Mouse (Mus musculus): ENCODE results near the gene Ankrd24. TPM values are rescaled to one million over a fixed set of nuclear protein-coding genes. Genes with fewer than 3 reads are reported as not detected.

The Ankrd24 gene
- total and polyA plus RNA-seq, 3 experiments, result 9.8 to 16.3 (median 13.4) TPM

DNA sequence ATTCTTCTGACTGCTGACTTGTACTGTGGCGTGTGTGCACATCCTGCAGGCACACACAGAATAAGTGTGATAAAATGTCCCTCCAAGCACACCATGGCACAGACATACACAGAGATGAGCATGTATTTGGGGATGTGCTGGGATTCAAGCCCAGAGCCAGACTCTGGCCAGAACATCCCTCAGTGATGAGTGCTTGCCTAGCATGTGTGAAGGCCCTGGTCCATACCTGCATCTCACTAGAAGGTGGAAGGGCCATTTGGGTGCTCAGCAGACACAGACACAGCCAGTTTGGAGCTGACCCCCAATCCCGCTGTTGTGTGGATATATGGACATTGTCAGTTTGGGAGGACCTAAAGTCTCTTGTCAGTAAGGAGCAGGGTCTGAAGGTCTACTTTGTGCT is 13.2 kb downstream of the Ankrd24 start:
- peaks cover 2% of the 10 kb centered on the region; the same call in 1 of the 2 replicates for H3K27me3 ChIP-seq (ENCODE audit: insufficient read depth, low read length)
- H3K36me3 ChIP-seq (replicated peaks), result peaks cover 50% of the 10 kb centered on the region
- no peak for ATAC-seq (ENCODE audit: extremely low read depth, insufficient number of reproducible peaks, low FRiP score, poor library complexity, severe bottlenecking)
- H3K4me1 ChIP-seq (ENCODE audit: insufficient read depth, low read depth, low read length), result peaks cover 53% of the 10 kb centered on the region
- TF ChIP-seq GATA2 (IDR thresholded peaks at IDR 0.05; ENCODE audit: borderline replicate concordance, low read depth, low read length), result no peak
- TF ChIP-seq CTCF (IDR thresholded peaks at IDR 0.05; ENCODE audit: low read depth, low read length), result no peak
- no peak for TF ChIP-seq POLR2AphosphoS5 (IDR thresholded peaks at IDR 0.05; ENCODE audit: insufficient replicate concordance, low read depth, low read length)
- no peak for TF ChIP-seq GATA1 (IDR thresholded peaks at IDR 0.05; ENCODE audit: borderline replicate concordance, low read length)
- no peak for TF ChIP-seq TAL1 (conservative IDR thresholded peaks at IDR 0.05; ENCODE audit: low read depth, low read length)
- no peak overlapping the region for H3K4me3 ChIP-seq (ENCODE audit: low read depth, low read length)
- DNase-seq (ENCODE audit: low spot score), result no peak
- no peaks in the 10 kb centered on the region for H3K9me3 ChIP-seq (replicated peaks)

DNA sequence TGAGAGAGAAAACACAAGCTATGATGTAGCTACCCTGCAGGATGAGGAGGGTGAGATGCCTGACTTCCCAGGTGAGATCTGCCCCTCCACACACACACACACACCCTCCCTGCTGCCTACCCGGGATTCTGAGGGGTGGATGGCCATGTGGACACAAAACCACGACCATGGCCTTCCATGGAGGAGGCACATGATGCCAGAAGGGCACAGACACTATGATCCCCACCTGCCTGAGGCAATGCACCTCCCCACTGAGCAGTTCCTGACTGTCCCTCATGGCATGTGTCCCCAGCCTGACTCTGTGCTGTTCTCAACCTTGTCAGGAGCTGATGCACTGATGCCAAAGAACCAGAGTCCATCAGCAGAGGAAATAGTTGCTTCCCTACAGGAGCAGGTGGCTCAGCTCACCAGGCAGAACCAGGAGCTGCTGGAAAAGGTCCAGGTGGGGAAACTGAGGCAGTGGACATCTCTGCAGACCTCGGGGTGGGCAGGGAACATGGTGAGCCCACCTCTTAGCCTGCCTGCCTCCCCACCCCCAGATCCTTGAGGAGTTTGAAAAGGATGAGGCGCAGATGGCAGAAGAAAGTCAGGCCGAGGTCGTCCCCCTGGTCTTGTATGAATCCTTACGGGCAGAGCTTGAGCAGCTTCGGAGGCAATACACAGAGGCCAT is 13.8 kb downstream of the Ankrd24 start:
- Histone ChIP-seq H3K27me3 (ENCODE audit: insufficient read depth, low read length) (peaks cover 2% of the 10 kb centered on the region; the same call in 1 of the 2 replicates), H3K36me3 (replicated peaks) (peaks cover 55% of the 10 kb centered on the region), H3K9me3 (replicated peaks) (no peaks in the 10 kb centered on the region), H3K4me3 (ENCODE audit: low read depth, low read length) (peak overlapping the region; percentile 88), H3K4me1 (ENCODE audit: insufficient read depth, low read depth, low read length) (peaks cover 53% of the 10 kb centered on the region)
- no peak for TF ChIP-seq TAL1 (conservative IDR thresholded peaks at IDR 0.05; ENCODE audit: low read depth, low read length)
- no peak for TF ChIP-seq GATA2 (IDR thresholded peaks at IDR 0.05; ENCODE audit: borderline replicate concordance, low read depth, low read length)
- TF ChIP-seq CTCF (IDR thresholded peaks at IDR 0.05; ENCODE audit: low read depth, low read length), result no peak
- no peak for TF ChIP-seq POLR2AphosphoS5 (IDR thresholded peaks at IDR 0.05; ENCODE audit: insufficient replicate concordance, low read depth, low read length)
- no peak for TF ChIP-seq GATA1 (IDR thresholded peaks at IDR 0.05; ENCODE audit: borderline replicate concordance, low read length)
- no peak for ATAC-seq (ENCODE audit: extremely low read depth, insufficient number of reproducible peaks, low FRiP score, poor library complexity, severe bottlenecking)
- no peak for DNase-seq (ENCODE audit: low spot score)

DNA sequence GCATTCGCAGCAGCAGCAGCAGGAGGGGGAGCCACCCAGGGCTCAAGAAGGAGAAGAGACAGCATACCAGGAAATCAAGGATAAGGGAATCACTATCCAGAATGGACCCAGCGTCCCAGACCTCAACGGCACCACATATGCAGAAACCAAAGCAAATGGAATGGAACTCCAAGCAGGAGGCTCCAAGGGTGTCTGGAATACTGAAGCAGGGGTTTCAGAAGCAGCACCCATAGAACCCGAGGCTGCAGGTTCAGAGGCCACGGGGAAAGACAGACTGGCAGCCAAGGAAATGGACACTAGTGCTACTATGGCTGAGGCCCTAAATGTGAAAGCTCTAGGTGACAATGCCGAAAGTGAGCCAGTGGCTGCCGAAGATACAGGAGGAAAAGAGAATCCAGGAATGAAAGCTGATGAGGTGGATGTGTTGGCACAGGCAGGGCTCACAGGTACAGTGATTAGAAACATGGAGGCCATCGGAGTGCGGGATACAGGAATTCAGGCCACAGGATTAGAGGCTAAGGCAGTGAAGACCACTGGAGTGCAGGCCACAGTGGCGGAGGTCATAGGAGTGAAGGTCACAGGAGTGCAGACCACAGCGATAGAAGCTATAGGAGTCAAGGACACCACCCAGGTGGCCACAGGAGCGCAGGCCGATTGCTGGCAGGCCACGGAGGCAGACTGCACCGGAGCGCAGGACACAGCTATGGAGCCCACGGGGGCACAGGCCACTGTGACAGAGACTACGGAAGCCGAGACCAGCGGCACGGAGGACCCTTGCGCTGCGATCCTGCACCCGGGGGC is 14.5 kb downstream of the Ankrd24 start:
- no peaks in the 10 kb centered on the region for H3K9me3 ChIP-seq (replicated peaks)
- peak overlapping the region; percentile 88 for H3K4me3 ChIP-seq (ENCODE audit: low read depth, low read length)
- TF ChIP-seq TAL1 (conservative IDR thresholded peaks at IDR 0.05; ENCODE audit: low read depth, low read length), result no peak
- TF ChIP-seq CTCF (IDR thresholded peaks at IDR 0.05; ENCODE audit: low read depth, low read length), result no peak
- no peak for TF ChIP-seq POLR2AphosphoS5 (IDR thresholded peaks at IDR 0.05; ENCODE audit: insufficient replicate concordance, low read depth, low read length)
- no peak for TF ChIP-seq GATA1 (IDR thresholded peaks at IDR 0.05; ENCODE audit: borderline replicate concordance, low read length)
- TF ChIP-seq GATA2 (IDR thresholded peaks at IDR 0.05; ENCODE audit: borderline replicate concordance, low read depth, low read length), result no peak
- H3K36me3 ChIP-seq (replicated peaks), result peaks cover 60% of the 10 kb centered on the region
- peaks cover 2% of the 10 kb centered on the region; the same call in 1 of the 2 replicates for H3K27me3 ChIP-seq (ENCODE audit: insufficient read depth, low read length)
- H3K4me1 ChIP-seq (ENCODE audit: insufficient read depth, low read depth, low read length), result peaks cover 54% of the 10 kb centered on the region
- DNase-seq (ENCODE audit: low spot score), result no peak
- ATAC-seq (ENCODE audit: extremely low read depth, insufficient number of reproducible peaks, low FRiP score, poor library complexity, severe bottlenecking), result no peak

DNA sequence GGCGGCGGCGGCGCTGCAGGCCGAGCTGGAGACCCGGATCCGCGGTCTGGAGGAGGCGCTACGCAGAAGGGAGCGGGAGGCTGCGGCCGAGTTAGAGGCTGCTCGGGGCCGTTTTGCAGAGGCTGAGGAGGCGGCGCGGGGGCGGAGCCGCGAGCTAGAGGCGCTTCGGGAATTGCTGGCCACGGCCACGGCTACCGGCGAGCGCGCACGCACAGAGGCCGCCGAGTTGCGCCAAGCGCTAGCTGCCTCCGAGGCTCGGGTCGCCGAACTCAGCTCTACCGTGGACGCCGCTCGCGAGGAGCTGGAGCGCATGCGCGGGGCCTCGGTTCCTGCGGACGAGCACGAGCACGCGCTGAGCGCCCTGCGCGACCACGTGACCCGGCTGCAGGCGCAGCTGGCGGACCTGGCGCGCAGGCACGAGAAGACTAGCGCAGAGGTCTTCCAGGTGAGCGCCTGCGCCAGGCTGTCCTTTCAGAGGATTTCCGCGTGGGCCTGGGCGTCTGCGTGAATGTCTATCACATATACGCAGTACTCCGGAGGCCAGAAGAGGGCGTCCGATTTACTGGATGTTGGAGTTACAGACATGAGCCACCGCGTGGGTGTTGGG is 15.2 kb downstream of the Ankrd24 start:
- DNase-seq (ENCODE audit: low spot score), result peak; percentile 89
- H3K36me3 ChIP-seq (replicated peaks), result peaks cover 55% of the 10 kb centered on the region
- peak overlapping the region; percentile 88 for H3K4me3 ChIP-seq (ENCODE audit: low read depth, low read length)
- TF ChIP-seq CTCF (IDR thresholded peaks at IDR 0.05; ENCODE audit: low read depth, low read length) (0 out of 2 replicates have a peak, but pooled peaks have one; percentile 7), TAL1 (conservative IDR thresholded peaks at IDR 0.05; ENCODE audit: low read depth, low read length) (no peak)
- H3K27me3 ChIP-seq (ENCODE audit: insufficient read depth, low read length), result peaks cover under 1% of the 10 kb centered on the region; the same call in 1 of the 2 replicates
- peak; percentile 55 for ATAC-seq (ENCODE audit: extremely low read depth, insufficient number of reproducible peaks, low FRiP score, poor library complexity, severe bottlenecking)
- H3K9me3 ChIP-seq (replicated peaks), result no peaks in the 10 kb centered on the region
- H3K4me1 ChIP-seq (ENCODE audit: insufficient read depth, low read depth, low read length), result peaks cover 54% of the 10 kb centered on the region

DNA sequence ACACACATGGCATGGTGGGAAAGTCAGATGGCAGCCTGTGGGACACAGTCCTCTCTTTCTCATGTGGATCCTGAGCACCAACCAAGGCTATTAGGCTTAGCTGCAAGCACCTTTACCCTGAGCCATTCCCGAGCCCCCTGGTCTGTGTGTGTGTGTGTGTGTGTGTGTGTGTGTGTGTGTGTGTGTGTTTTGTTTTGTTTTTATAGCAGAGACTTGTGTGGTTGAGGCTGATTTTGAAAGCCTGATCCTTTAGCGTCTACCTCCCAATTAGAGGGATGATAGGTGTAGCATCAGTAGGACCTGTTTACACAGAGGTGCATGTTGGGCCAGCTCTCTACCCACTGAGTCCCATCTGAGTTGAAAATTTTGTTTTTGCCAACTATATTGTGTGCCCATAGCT is 15.8 kb downstream of the Ankrd24 start:
- Histone ChIP-seq H3K9me3 (replicated peaks) (no peaks in the 10 kb centered on the region), H3K4me1 (ENCODE audit: insufficient read depth, low read depth, low read length) (peaks cover 56% of the 10 kb centered on the region), H3K4me3 (ENCODE audit: low read depth, low read length) (peak overlapping the region; percentile 88), H3K36me3 (replicated peaks) (peaks cover 51% of the 10 kb centered on the region), H3K27me3 (ENCODE audit: insufficient read depth, low read length) (no peaks in the 10 kb centered on the region; the same call in 1 of the 2 replicates)
- no peak for DNase-seq (ENCODE audit: low spot score)
- no peak for TF ChIP-seq GATA1 (IDR thresholded peaks at IDR 0.05; ENCODE audit: borderline replicate concordance, low read length)
- no peak for TF ChIP-seq GATA2 (IDR thresholded peaks at IDR 0.05; ENCODE audit: borderline replicate concordance, low read depth, low read length)
- TF ChIP-seq TAL1 (conservative IDR thresholded peaks at IDR 0.05; ENCODE audit: low read depth, low read length), result no peak
- no peak for TF ChIP-seq POLR2AphosphoS5 (IDR thresholded peaks at IDR 0.05; ENCODE audit: insufficient replicate concordance, low read depth, low read length)
- no peak for TF ChIP-seq CTCF (IDR thresholded peaks at IDR 0.05; ENCODE audit: low read depth, low read length)
- ATAC-seq (ENCODE audit: extremely low read depth, insufficient number of reproducible peaks, low FRiP score, poor library complexity, severe bottlenecking), result no peak

DNA sequence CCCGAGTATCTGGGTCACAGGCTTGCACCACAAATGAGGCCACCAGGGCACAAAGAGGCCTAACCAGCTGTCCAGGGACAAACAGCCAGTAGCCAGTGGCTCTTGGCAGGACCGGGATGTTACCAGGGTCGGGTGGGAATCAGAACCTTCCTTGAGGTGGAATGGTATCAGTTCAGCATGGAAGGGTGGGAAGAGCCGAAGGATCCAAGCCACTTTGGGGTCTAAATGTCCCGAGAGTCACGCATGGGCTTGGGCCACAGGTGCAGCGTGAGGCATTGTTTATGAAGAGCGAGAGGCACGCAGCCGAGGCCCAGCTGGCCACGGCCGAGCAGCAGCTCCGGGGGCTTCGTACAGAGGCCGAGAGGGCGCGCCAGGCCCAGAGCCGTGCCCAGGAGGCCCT is 16.4 kb downstream of the Ankrd24 start:
- ATAC-seq (ENCODE audit: extremely low read depth, insufficient number of reproducible peaks, low FRiP score, poor library complexity, severe bottlenecking) (no peak), DNase-seq (ENCODE audit: low spot score) (no peak)
- peaks cover 45% of the 10 kb centered on the region for H3K36me3 ChIP-seq (replicated peaks)
- TF ChIP-seq GATA2 (IDR thresholded peaks at IDR 0.05; ENCODE audit: borderline replicate concordance, low read depth, low read length), result no peak
- no peak for TF ChIP-seq CTCF (IDR thresholded peaks at IDR 0.05; ENCODE audit: low read depth, low read length)
- no peak for TF ChIP-seq TAL1 (conservative IDR thresholded peaks at IDR 0.05; ENCODE audit: low read depth, low read length)
- TF ChIP-seq GATA1 (IDR thresholded peaks at IDR 0.05; ENCODE audit: borderline replicate concordance, low read length), result no peak
- no peak for TF ChIP-seq POLR2AphosphoS5 (IDR thresholded peaks at IDR 0.05; ENCODE audit: insufficient replicate concordance, low read depth, low read length)
- peaks cover 56% of the 10 kb centered on the region for H3K4me1 ChIP-seq (ENCODE audit: insufficient read depth, low read depth, low read length)
- H3K9me3 ChIP-seq (replicated peaks), result no peaks in the 10 kb centered on the region
- H3K27me3 ChIP-seq (ENCODE audit: insufficient read depth, low read length), result no peaks in the 10 kb centered on the region
- H3K4me3 ChIP-seq (ENCODE audit: low read depth, low read length), result peak overlapping the region; percentile 88

Data from G1E (cell line).